Mouse (Mus musculus): ENCODE measurements around the gene Adam3.

GRCm38 (mm10) chr8:24724886-24725626 is 596 bp downstream of the Adam3 start:
- TF ChIP-seq CTCF (IDR thresholded peaks at IDR 0.05; ENCODE audit: borderline replicate concordance, insufficient read depth, low read length), result no peak
- no peak for TF ChIP-seq POLR2A (IDR thresholded peaks at IDR 0.05; ENCODE audit: low read depth, low read length)
